31 mouse cellular contexts compared by ENCODE assay signal in genomic region chr9:103393256-103393655, GRCm38 (mm10).
"Had no signal": no experiment of that assay in that cellular context is flagged by ENCODE, and none has a peak within 500 bp of the region (broad histone marks: within the 10 kb centered on the region; RNA-seq: fewer than 3 reads in every experiment).

No protein-coding gene starts in this region.

- H3K9me3 ChIP-seq: limb, embryonic 10.5 days; limb, embryonic 15.5 days; liver, embryonic 12.5 days; liver, embryonic 13.5 days; liver, embryonic 15.5 days; lung, embryonic 15.5 days; midbrain, embryonic 10.5 days; midbrain, embryonic 12.5 days; midbrain, embryonic 13.5 days; neural tube, embryonic 12.5 days had no signal

- H3K4me2 ChIP-seq: limb, embryonic 12.5 days; limb, embryonic 13.5 days; limb, embryonic 15.5 days; liver, embryonic 11.5 days; liver, embryonic 12.5 days; liver, embryonic 13.5 days; liver, embryonic 15.5 days; lung, embryonic 14.5 days; lung, embryonic 15.5 days; midbrain, embryonic 12.5 days; midbrain, embryonic 13.5 days; neural tube, embryonic 12.5 days had no signal

- H3K4me3 ChIP-seq: left cerebral cortex, adult 2 months; limb, embryonic 10.5 days; limb, embryonic 12.5 days; limb, embryonic 13.5 days; limb, embryonic 15.5 days; liver, embryonic 12.5 days; liver, embryonic 13.5 days; liver, embryonic 15.5 days; lung, embryonic 15.5 days; megakaryocyte, embryonic 14.5 days; midbrain, embryonic 10.5 days; midbrain, embryonic 12.5 days; midbrain, embryonic 13.5 days; myocyte; neural tube, embryonic 12.5 days had no signal

- H3K9ac ChIP-seq: limb, embryonic 12.5 days; limb, embryonic 13.5 days; limb, embryonic 15.5 days; liver, embryonic 12.5 days; liver, embryonic 13.5 days; liver, embryonic 14.5 days; liver, embryonic 15.5 days; liver, postnatal 0 days; lung, embryonic 14.5 days; lung, embryonic 15.5 days; midbrain, embryonic 12.5 days; midbrain, embryonic 13.5 days; neural tube, embryonic 12.5 days had no signal

- H3K27me3 ChIP-seq: liver, embryonic 12.5 days; liver, embryonic 13.5 days; liver, embryonic 15.5 days; lung, embryonic 15.5 days; midbrain, embryonic 12.5 days; midbrain, embryonic 13.5 days; neural tube, embryonic 12.5 days had no signal

- H3K36me3 ChIP-seq: limb, embryonic 10.5 days; limb, embryonic 12.5 days; limb, embryonic 13.5 days; limb, embryonic 15.5 days; liver, embryonic 12.5 days; liver, embryonic 13.5 days; liver, embryonic 15.5 days; lung, embryonic 15.5 days; midbrain, embryonic 10.5 days; midbrain, embryonic 12.5 days; midbrain, embryonic 13.5 days; neural tube, embryonic 12.5 days had no signal

- DNase-seq: left cerebral cortex, postnatal 4 days; liver; liver, embryonic 13.5 days; liver, postnatal 0 days; lung, adult 18-20 months; lung, adult 2 months; lung, embryonic 14.5 days; lung, postnatal 10 days; lung, postnatal 14 days; lung, postnatal 36 days; lung, postnatal 4 days; midbrain, embryonic 14.5 days had no signal

- H3K27ac ChIP-seq: left cerebral cortex, adult 2 months; limb, embryonic 10.5 days; limb, embryonic 12.5 days; limb, embryonic 13.5 days; limb, embryonic 15.5 days; liver, embryonic 12.5 days; liver, embryonic 13.5 days; liver, embryonic 14.5 days; liver, embryonic 15.5 days; lung, embryonic 15.5 days; macrophage; midbrain, embryonic 10.5 days; midbrain, embryonic 12.5 days; midbrain, embryonic 13.5 days; neural tube, embryonic 12.5 days had no signal

- ATAC-seq: liver, embryonic 12.5 days; liver, postnatal 0 days; lung, postnatal 0 days; midbrain, embryonic 13.5 days; midbrain, embryonic 16.5 days had no signal

- H3K4me1 ChIP-seq: limb, embryonic 12.5 days; limb, embryonic 15.5 days; liver, embryonic 12.5 days; liver, embryonic 13.5 days; liver, embryonic 15.5 days; midbrain, embryonic 10.5 days; midbrain, embryonic 12.5 days; midbrain, embryonic 13.5 days; neural tube, embryonic 12.5 days had no signal
